Mouse (Mus musculus) cerebellum, adult (tissue): ENCODE results near the gene Bmp5.

ENCODE experiments used
- ATAC-seq: cut with Nextera tagmentation; 2 replicates; pipeline ENCODE4 v1.9.2; 2017; ENCODE audit warnings: mild to moderate bottlenecking, moderate library complexity, mixed read lengths; ENCODE audit not compliant: insufficient number of reproducible peaks, low FRiP score, low TSS enrichment

Bmp5 gene

GRCm38 (mm10) chr9:75833189-75833732 lies 58.1 kb downstream of the Bmp5 start:
- ATAC-seq, result no peak

GRCm38 (mm10) chr9:75839450-75839849 lies 64.3 kb downstream of the Bmp5 start:
- ATAC-seq, result no peak

- no peak for ATAC-seq
Measured at GRCm38 (mm10) chr9:75840841-75841240, 65.7 kb downstream of the Bmp5 start.

GRCm38 (mm10) chr9:75846010-75846409 lies 70.8 kb downstream of the Bmp5 start:
- no peak for ATAC-seq

GRCm38 (mm10) chr9:75850670-75851228 lies 75.6 kb downstream of the Bmp5 start:
- ATAC-seq, result no peak

GRCm38 (mm10) chr9:75858161-75858560 lies 83.0 kb downstream of the Bmp5 start:
- ATAC-seq, result no peak

- ATAC-seq, result no peak
Measured at GRCm38 (mm10) chr9:75858939-75859338, 83.8 kb downstream of the Bmp5 start.

GRCm38 (mm10) chr9:75870332-75871177 lies 95.4 kb downstream of the Bmp5 start:
- ATAC-seq, result no peak

- no peak for ATAC-seq
Measured at GRCm38 (mm10) chr9:75876333-75876732, 101.2 kb downstream of the Bmp5 start.

GRCm38 (mm10) chr9:75883481-75884190 lies 108.5 kb downstream of the Bmp5 start:
- peak; percentile 36; the same call in 1 of the 2 replicates for ATAC-seq

- no peak for ATAC-seq
Measured at GRCm38 (mm10) chr9:75886801-75887544, 111.8 kb downstream of the Bmp5 start.

- no peak for ATAC-seq
Measured at GRCm38 (mm10) chr9:75896918-75897317, 121.8 kb downstream of the Bmp5 start.

GRCm38 (mm10) chr9:75898022-75898421 lies 122.9 kb downstream of the Bmp5 start:
- no peak for ATAC-seq

GRCm38 (mm10) chr9:75901219-75901618 lies 126.1 kb downstream of the Bmp5 start:
- ATAC-seq, result no peak

GRCm38 (mm10) chr9:75905497-75905896 lies 130.3 kb downstream of the Bmp5 start:
- no peak for ATAC-seq

GRCm38 (mm10) chr9:75910112-75910799 lies 135.1 kb downstream of the Bmp5 start:
- no peak for ATAC-seq

- ATAC-seq, result no peak
Measured at GRCm38 (mm10) chr9:75911542-75911941, 136.4 kb downstream of the Bmp5 start.

- no peak for ATAC-seq
Measured at GRCm38 (mm10) chr9:75916027-75916426, 140.9 kb downstream of the Bmp5 start.

GRCm38 (mm10) chr9:75927196-75927880 lies 152.2 kb downstream of the Bmp5 start:
- ATAC-seq, result no peak
